Mouse (Mus musculus): ENCODE results near the gene Krt39. TPM values are rescaled to one million over a fixed set of nuclear protein-coding genes. Genes with fewer than 3 reads are reported as not detected.

Gene Krt39
- polyA plus RNA-seq (2015; fragmentation: Nextera tagmentation; extraction: Ambion mirVana): not detected in 2 replicates

GRCm38 (mm10) chr11:99521288-99521860, at the start of gene Krt39:
Gene Krt39 (minus strand): TSS chr11:99521338.
- Histone ChIP-seq H3K27me3 (no peaks in the 10 kb centered on the region), H3K4me3 (no peak within 1 kb of the TSS), H3K36me3 (no peaks in the 10 kb centered on the region), H3K27ac (replicated peaks) (no peak within 1 kb of the TSS), H3K4me2 (no peak within 1 kb of the TSS), H3K4me1 (replicated peaks) (no peaks in the 10 kb centered on the region), H3K9ac (no peak within 1 kb of the TSS), H3K9me3 (no peaks in the 10 kb centered on the region)
- no peak for ATAC-seq (ENCODE audit: low FRiP score, low read depth)
- 89% methylated on average over 13 of the region's 13 CpGs for WGBS

GRCm38 (mm10) chr11:99566530-99566929, 45.4 kb upstream of the Krt39 start, which contains the start of gene Krtap3-1:
Gene Krtap3-1 (minus strand): TSS chr11:99566630.
- 89% methylated on average over 7 of the region's 7 CpGs for WGBS
- Histone ChIP-seq H3K27ac (replicated peaks) (no peak within 1 kb of the TSS), H3K4me3 (no peak within 1 kb of the TSS), H3K9me3 (no peaks in the 10 kb centered on the region), H3K36me3 (no peaks in the 10 kb centered on the region), H3K9ac (no peak within 1 kb of the TSS), H3K4me1 (replicated peaks) (no peaks in the 10 kb centered on the region), H3K4me2 (no peak within 1 kb of the TSS), H3K27me3 (no peaks in the 10 kb centered on the region)
- no peak for ATAC-seq (ENCODE audit: low FRiP score, low read depth)

DNA sequence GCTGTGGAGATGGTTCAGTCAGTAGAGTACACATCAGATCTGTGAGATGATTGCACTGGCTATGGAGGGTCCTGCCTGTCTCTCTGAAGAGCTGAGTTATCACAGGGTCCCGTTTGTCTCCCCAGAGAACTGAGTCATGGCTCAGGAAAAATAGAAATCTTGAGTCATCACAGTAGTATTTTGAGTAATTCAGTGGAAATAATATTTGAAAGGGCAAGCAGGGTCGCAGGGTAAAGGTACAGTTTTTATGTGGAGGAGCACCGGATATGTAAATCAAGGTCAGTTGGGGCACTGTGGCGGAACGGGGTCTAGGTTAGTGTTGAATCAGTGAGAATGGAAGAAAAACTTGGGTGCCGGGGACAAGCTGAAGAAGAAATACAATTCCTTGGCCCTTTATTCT, 41.4 kb upstream of the Krt39 start:
- Histone ChIP-seq H3K4me1 (replicated peaks) (no peaks in the 10 kb centered on the region), H3K27me3 (no peaks in the 10 kb centered on the region), H3K4me3 (no peak overlapping the region), H3K36me3 (no peaks in the 10 kb centered on the region), H3K9me3 (no peaks in the 10 kb centered on the region), H3K4me2 (no peak overlapping the region), H3K27ac (replicated peaks) (no peak overlapping the region), H3K9ac (no peak overlapping the region)
- 81% methylated on average over 6 of the region's 6 CpGs for WGBS
- no peak for ATAC-seq (ENCODE audit: low FRiP score, low read depth)

DNA sequence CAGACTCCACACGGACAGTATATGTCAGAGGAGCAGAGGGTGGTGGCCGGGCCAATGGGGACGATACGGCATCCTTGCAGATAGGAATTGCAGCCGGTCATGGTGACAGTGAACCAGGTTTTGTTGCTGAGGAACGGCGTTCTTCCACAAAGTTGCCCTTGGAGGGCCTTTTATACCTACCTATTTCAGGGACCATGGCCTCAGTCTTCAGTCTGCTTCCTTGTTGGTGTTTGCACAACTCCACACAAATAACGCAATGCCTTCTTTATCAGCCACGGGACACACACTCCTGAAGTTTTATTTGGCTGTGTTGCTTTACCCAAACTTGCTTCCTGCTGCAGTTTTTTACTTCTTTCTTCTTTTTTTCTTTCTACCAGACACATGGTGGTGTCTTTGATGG, 38.2 kb upstream of the Krt39 start, which contains the start of gene Gm11939:
Gm11939 (minus strand) TSS at position 101 of the 400 bp plus-strand sequence.
- ATAC-seq (ENCODE audit: low FRiP score, low read depth): no peak

DNA sequence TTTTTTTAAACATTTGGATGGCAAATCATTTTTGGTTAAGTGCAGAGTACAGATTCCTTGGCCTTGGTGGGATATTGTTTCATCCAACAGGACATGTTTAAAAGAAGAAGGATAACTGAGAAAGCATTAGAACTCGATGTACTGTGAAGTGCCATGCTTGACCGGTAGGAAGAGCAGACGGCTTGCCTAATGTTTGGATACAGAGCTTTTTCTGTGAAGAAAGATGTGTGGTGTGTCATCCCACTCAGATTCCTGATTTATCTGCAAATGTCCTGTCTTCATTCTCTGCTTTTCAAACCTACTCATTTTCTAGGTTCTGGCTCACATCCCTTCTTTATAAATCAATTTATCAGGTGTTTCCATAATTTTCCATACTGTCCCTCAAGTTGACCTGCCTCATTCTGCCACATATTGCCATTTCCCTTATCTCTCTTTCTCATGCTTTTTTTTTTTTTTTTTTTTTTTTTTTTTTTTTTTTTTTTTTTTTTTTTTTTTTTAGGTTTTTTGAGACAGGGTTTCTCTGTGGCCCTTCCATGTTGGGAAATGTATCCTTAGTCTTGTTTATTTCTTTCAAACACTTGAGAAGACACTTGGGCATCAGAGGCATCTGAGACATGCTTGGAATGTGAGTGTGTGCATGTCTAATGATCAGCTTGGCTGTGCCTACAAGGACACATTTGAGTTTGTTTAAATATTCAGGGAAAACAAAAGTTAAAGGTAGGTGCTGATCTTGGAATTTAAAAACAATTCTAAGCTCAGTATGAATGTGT, 37.0 kb upstream of the Krt39 start:
- Histone ChIP-seq H3K4me1 (replicated peaks) (no peaks in the 10 kb centered on the region), H3K27me3 (no peaks in the 10 kb centered on the region), H3K36me3 (no peaks in the 10 kb centered on the region), H3K4me3 (no peak overlapping the region), H3K4me2 (no peak overlapping the region), H3K27ac (replicated peaks) (no peak overlapping the region), H3K9ac (no peak overlapping the region), H3K9me3 (no peaks in the 10 kb centered on the region)
- WGBS: 78% methylated on average over 3 of the region's 3 CpGs
- no peak for ATAC-seq (ENCODE audit: low FRiP score, low read depth)

More for the DNA sequence above, 38.2 kb upstream of the Krt39 start, which contains the start of gene Gm11939:
- Histone ChIP-seq H3K27ac (replicated peaks) (no peak within 1 kb of the TSS), H3K9me3 (no peaks in the 10 kb centered on the region), H3K4me3 (no peak within 1 kb of the TSS), H3K27me3 (no peaks in the 10 kb centered on the region), H3K9ac (no peak within 1 kb of the TSS), H3K4me1 (replicated peaks) (no peaks in the 10 kb centered on the region), H3K36me3 (no peaks in the 10 kb centered on the region), H3K4me2 (no peak within 1 kb of the TSS)
- WGBS: 95% methylated on average over 9 of the region's 9 CpGs

DNA sequence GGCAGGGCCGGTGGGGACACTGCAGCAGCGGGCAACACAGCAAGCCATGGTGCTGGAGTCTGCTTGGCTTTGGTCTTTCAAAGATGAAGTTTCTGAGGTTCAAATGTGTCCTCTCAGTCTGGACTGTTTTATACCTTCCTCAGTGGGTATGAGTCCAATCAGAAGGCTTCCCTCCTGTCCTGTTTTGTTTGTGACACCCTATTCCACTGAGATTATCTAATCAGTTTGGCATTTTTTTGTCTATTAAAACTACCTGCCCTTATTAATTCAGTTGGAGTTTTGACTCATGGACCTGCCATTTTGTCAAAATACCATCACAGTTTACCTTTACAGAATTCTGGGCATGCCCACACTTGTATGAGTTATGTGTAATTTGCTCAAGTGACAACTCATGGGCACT, 35.6 kb upstream of the Krt39 start, which contains the start of gene Krtap3-2:
Krtap3-2 (minus strand) TSS at position 101 of the 400 bp plus-strand sequence.
- no peak within 1 kb of the TSS for H3K9ac ChIP-seq
- no peak within 1 kb of the TSS for H3K4me2 ChIP-seq
- H3K9me3 ChIP-seq: no peaks in the 10 kb centered on the region
- no peaks in the 10 kb centered on the region for H3K4me1 ChIP-seq (replicated peaks)
- H3K36me3 ChIP-seq: no peaks in the 10 kb centered on the region
- no peak for ATAC-seq (ENCODE audit: low FRiP score, low read depth)
- H3K27ac ChIP-seq (replicated peaks): no peak within 1 kb of the TSS
- 91% methylated on average over 2 of the region's 2 CpGs for WGBS
- no peaks in the 10 kb centered on the region for H3K27me3 ChIP-seq
- no peak within 1 kb of the TSS for H3K4me3 ChIP-seq

- no peak for ATAC-seq (ENCODE audit: low FRiP score, low read depth)
- H3K36me3 ChIP-seq: no peaks in the 10 kb centered on the region
- H3K9me3 ChIP-seq: no peaks in the 10 kb centered on the region
- H3K4me3 ChIP-seq: no peak overlapping the region
- no peak overlapping the region for H3K4me2 ChIP-seq
- H3K9ac ChIP-seq: no peak overlapping the region
- no peak overlapping the region for H3K27ac ChIP-seq (replicated peaks)
- H3K4me1 ChIP-seq (replicated peaks): no peaks in the 10 kb centered on the region
- 95% methylated on average over 2 of the region's 2 CpGs for WGBS
- no peaks in the 10 kb centered on the region for H3K27me3 ChIP-seq
Observed at GRCm38 (mm10) chr11:99556195-99556594, 35.1 kb upstream of the Krt39 start.

DNA sequence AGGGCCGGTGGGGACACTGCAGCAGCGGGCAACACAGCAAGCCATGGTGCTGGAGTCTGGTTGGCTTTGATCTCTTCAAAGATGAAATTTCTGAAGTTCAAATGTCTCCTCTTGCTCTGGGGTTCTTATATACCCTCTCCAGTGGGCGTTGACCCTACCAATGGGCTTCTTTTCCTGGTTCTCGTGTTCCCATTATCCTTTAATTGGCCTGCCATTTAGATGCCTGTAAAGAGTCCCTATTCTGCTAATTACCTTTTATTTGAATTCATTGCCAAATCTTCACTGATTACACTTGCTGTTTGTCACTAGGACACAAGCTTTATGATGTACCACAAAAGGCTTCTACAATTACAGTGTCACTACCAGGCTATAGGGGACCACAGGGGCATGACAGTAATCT, 29.6 kb upstream of the Krt39 start, which contains the start of gene Krtap3-3:
Krtap3-3 (minus strand) TSS at position 101 of the 400 bp plus-strand sequence.
- H3K4me2 ChIP-seq: no peak within 1 kb of the TSS
- no peak within 1 kb of the TSS for H3K4me3 ChIP-seq
- H3K9me3 ChIP-seq: no peaks in the 10 kb centered on the region
- no peaks in the 10 kb centered on the region for H3K27me3 ChIP-seq
- no peaks in the 10 kb centered on the region for H3K4me1 ChIP-seq (replicated peaks)
- no peak within 1 kb of the TSS for H3K27ac ChIP-seq (replicated peaks)
- 56% methylated on average over 4 of the region's 4 CpGs for WGBS
- H3K9ac ChIP-seq: no peak within 1 kb of the TSS
- no peak for ATAC-seq (ENCODE audit: low FRiP score, low read depth)
- H3K36me3 ChIP-seq: no peaks in the 10 kb centered on the region

- no peaks in the 10 kb centered on the region for H3K36me3 ChIP-seq
Observed at GRCm38 (mm10) chr11:99547892-99548291, 26.8 kb upstream of the Krt39 start.

DNA sequence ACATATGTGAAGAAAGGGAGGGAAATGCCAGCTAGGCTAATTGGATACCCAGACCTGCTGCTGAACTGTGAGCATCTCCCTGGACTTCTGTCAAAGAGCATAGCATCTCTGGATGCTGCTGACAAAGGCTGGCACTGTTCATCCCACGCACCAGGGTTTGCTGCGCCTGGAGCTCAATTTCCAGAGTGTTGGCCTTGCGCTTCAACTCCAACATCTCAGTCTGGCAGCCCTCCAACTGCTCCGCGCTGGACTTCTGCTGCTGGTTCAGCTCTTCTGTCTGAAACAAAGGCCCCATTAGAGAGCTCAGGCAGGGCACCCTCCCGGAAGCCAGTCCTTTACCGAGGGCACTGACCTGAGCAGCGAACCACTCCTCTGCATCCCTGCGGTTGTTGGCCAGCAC, 18.6 kb upstream of the Krt39 start:
- ATAC-seq (ENCODE audit: low FRiP score, low read depth): peak; percentile 72; the same call in 1 of the 2 replicates
- Histone ChIP-seq H3K4me2 (peak overlapping the region; percentile 30), H3K9me3 (no peaks in the 10 kb centered on the region; the same call in 1 of the 2 replicates), H3K4me3 (no peak overlapping the region), H3K27ac (replicated peaks) (0 out of 2 replicates have a peak overlapping the region, but pooled peaks have one; percentile 53), H3K27me3 (no peaks in the 10 kb centered on the region), H3K9ac (no peak overlapping the region), H3K36me3 (no peaks in the 10 kb centered on the region), H3K4me1 (replicated peaks) (0 out of 2 replicates have a peak, but pooled peaks cover 8% of the 10 kb centered on the region)
- 47% methylated on average over 9 of the region's 9 CpGs for WGBS

More at GRCm38 (mm10) chr11:99547892-99548291, 26.8 kb upstream of the Krt39 start:
- Histone ChIP-seq H3K4me2 (no peak overlapping the region), H3K27me3 (no peaks in the 10 kb centered on the region), H3K9ac (no peak overlapping the region), H3K4me3 (no peak overlapping the region), H3K4me1 (replicated peaks) (no peaks in the 10 kb centered on the region), H3K27ac (replicated peaks) (no peak overlapping the region), H3K9me3 (no peaks in the 10 kb centered on the region; the same call in 1 of the 2 replicates)
- ATAC-seq (ENCODE audit: low FRiP score, low read depth): no peak

- Histone ChIP-seq H3K9ac (no peak overlapping the region), H3K9me3 (no peaks in the 10 kb centered on the region), H3K27ac (replicated peaks) (no peak overlapping the region), H3K4me1 (replicated peaks) (no peaks in the 10 kb centered on the region), H3K4me2 (no peak overlapping the region), H3K36me3 (no peaks in the 10 kb centered on the region), H3K4me3 (no peak overlapping the region), H3K27me3 (no peaks in the 10 kb centered on the region)
- no peak for ATAC-seq (ENCODE audit: low FRiP score, low read depth)
- 89% methylated on average over 8 of the region's 8 CpGs for WGBS
Observed at GRCm38 (mm10) chr11:99514098-99514497, 7.0 kb downstream of the Krt39 start.

DNA sequence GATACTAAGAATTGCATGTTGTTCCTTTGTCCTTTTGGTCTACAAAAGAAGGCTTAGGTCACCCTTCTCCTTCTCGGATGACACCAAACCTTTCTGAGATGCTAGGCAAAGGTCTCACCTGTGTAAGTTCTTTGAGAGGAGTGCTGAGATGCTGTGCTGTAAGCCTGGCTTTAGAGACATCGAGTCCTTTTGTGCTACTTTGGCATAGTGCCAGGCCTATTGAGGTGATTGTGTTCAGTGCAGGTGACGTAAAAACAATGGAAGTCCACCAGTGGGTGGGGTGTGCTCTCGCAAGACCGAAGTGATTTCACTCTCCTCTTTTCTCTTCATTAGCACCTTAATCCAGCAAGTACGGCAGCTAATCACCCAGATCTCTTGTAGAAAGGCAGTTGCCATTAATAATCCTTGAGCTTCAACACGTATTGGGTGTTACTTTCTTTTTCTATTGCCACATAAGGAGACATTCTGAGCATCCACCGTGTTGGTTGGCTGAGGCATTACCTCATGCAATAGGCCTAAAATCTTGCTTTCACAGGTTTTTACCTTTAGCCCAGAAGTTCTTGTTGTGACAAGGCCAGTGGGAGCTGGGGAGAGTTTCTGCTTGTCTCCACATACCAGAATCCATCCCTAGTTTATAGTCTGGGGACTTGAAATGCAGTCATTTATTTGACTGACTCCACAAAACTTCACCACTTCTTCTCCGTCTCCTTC, 20.9 kb downstream of the Krt39 start:
- 82% methylated on average over 9 of the region's 9 CpGs for WGBS
- Histone ChIP-seq H3K36me3 (no peaks in the 10 kb centered on the region), H3K27ac (replicated peaks) (no peak overlapping the region), H3K9ac (no peak overlapping the region), H3K9me3 (no peaks in the 10 kb centered on the region), H3K4me1 (replicated peaks) (no peaks in the 10 kb centered on the region), H3K4me3 (no peak overlapping the region), H3K27me3 (no peaks in the 10 kb centered on the region), H3K4me2 (no peak overlapping the region)
- no peak for ATAC-seq (ENCODE audit: low FRiP score, low read depth)
